Mouse (Mus musculus) neural tube, embryonic 13.5 days (tissue): ENCODE measurements at regions not wholly inside any gene's neighbourhood (a gene's known extent, or its start where the extent isn't known, plus 50 kb on each side); places are given as distances from the start of the nearest gene placed in this dataset.
A peak's percentile ranks its signal among the peaks of the same experiment; 100 is the strongest.

Experiments
- ATAC-seq: fragments of 200-750 bp; cut with Nextera tagmentation; 2 replicates; pipeline ENCODE4 v1.8.0; 2017; ENCODE audit warnings: low read depth, mild to moderate bottlenecking, moderate TSS enrichment, moderate library complexity
- H3K27ac ChIP-seq: fragments of 300-500 bp; sonication (generic); replicated peaks from 2 replicates; pipeline ENCODE4 v1.5.1; 2015; ENCODE audit warnings: moderate library complexity, mild to moderate bottlenecking, inconsistent platforms
- H3K27me3 ChIP-seq: fragments of 300-500 bp; sonication (generic); 2 replicates; pipeline ENCODE4 v1.6.1; 2015; ENCODE audit warnings: mild to moderate bottlenecking, inconsistent platforms
- H3K36me3 ChIP-seq: fragments of 300-500 bp; sonication (generic); 2 replicates; pipeline ENCODE4 v1.6.1; 2015; ENCODE audit warnings: mild to moderate bottlenecking, inconsistent platforms
- H3K4me1 ChIP-seq: fragments of 300-500 bp; sonication (generic); replicated peaks from 2 replicates; pipeline ENCODE4 v1.6.1; 2015; ENCODE audit warnings: inconsistent platforms
- H3K4me2 ChIP-seq: fragments of 300-500 bp; sonication (generic); 2 replicates; pipeline ENCODE4 v1.6.1; 2015; ENCODE audit warnings: inconsistent platforms, mild to moderate bottlenecking, moderate library complexity
- H3K4me3 ChIP-seq: fragments of 300-500 bp; sonication (generic); 2 replicates; pipeline ENCODE4 v1.5.1; 2015; ENCODE audit warnings: mild to moderate bottlenecking, inconsistent platforms
- H3K9ac ChIP-seq: fragments of 300-500 bp; sonication (generic); 2 replicates; pipeline ENCODE4 v1.6.1; 2015; ENCODE audit warnings: moderate library complexity, mild to moderate bottlenecking, inconsistent platforms
- H3K9me3 ChIP-seq: fragments of 300-500 bp; sonication (generic); 2 replicates; pipeline ENCODE4 v1.6.1; 2016; ENCODE audit warnings: inconsistent platforms
- WGBS: fragments of 180-500 bp; shearing (Covaris S2); methylation state at CpG from one replicate; pipeline ENCODE4 v1.1.7; 2015; 5-methylcytosine and 5-hydroxymethylcytosine counted together

DNA sequence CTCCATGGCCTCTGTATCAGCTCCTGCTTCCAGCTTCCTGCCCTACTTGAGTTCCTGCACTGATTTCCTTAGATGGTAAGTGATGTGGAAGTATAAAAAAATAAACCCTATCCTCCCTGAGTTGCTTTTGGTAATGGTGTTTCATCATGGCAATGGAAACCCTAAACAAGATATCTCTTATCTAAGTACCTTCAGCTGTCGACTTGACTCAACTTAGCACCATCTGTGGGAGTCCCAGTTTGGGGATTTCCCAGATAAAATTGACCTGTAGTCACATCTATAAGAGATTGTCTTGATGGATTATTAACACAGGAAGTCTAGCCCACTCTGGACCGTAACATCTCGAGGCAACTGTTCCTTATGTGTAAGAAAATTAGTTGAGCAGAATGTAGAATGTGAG lies 570.2 kb upstream of the Gm10306 start:
- Histone ChIP-seq H3K4me3 (no peak overlapping the region), H3K27me3 (no peaks in the 10 kb centered on the region), H3K9ac (no peak overlapping the region), H3K36me3 (no peaks in the 10 kb centered on the region), H3K9me3 (no peaks in the 10 kb centered on the region), H3K4me2 (no peak overlapping the region), H3K4me1 (no peaks in the 10 kb centered on the region), H3K27ac (no peak overlapping the region)
- 88% methylated on average over 3 of the region's 3 CpGs for WGBS
- ATAC-seq = no peak

DNA sequence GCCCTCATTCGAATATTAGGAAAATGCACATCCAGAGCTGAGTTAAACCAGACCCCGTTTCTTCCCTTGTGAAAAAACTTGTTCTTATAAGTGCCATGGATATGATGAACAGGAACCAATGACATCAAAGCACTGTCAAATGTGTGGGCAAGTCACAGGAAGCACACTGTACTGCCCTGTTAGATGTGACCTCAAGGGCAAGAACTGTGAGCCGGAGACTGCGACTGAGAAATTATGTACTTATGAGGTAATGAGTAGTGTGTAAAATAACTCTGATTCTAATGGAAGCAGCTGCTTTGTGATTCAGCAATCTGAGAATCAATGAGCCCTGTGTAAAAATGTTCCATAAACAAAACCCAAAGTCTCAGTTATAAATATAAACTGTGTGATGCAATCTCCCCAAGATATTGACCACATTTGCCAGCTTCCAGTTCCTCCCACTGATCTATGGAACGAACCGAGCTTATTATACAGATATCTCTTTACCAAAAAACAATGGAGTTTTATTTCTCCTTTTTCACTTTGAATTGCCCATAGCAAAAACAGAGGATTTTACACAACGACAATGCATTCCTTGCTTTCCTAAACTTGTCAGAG lies 566.0 kb upstream of the Gm10306 start:
- Histone ChIP-seq H3K4me2 (no peak overlapping the region), H3K9ac (no peak overlapping the region), H3K4me3 (no peak overlapping the region), H3K9me3 (no peaks in the 10 kb centered on the region), H3K4me1 (no peaks in the 10 kb centered on the region), H3K27ac (no peak overlapping the region), H3K27me3 (no peaks in the 10 kb centered on the region), H3K36me3 (no peaks in the 10 kb centered on the region)
- 80% methylated on average over 7 of the region's 7 CpGs for WGBS
- no peak for ATAC-seq

DNA sequence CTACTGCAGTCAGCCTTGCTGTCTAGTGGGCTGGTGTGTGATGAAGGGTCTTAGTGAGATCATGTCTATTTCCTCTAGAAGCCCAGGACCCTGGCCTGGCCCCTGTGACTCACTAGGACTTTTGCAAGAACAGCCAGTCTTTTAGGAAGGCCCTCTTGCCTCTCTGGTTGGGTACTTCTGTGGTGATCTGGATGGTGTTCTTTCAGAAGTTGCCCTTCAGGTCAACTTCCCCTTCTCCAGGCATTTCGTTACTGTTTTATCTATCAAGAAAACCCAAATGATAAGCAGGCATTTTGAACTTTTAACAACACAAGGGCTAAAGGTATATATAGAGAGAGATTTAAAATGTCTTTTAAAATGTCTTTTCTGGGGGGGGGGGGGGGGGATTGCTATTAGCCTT lies 550.5 kb upstream of the Gm10306 start:
- ATAC-seq = no peak
- 88% methylated on average over 1 of the region's 1 CpGs for WGBS
- no peak overlapping the region for H3K27ac ChIP-seq

DNA sequence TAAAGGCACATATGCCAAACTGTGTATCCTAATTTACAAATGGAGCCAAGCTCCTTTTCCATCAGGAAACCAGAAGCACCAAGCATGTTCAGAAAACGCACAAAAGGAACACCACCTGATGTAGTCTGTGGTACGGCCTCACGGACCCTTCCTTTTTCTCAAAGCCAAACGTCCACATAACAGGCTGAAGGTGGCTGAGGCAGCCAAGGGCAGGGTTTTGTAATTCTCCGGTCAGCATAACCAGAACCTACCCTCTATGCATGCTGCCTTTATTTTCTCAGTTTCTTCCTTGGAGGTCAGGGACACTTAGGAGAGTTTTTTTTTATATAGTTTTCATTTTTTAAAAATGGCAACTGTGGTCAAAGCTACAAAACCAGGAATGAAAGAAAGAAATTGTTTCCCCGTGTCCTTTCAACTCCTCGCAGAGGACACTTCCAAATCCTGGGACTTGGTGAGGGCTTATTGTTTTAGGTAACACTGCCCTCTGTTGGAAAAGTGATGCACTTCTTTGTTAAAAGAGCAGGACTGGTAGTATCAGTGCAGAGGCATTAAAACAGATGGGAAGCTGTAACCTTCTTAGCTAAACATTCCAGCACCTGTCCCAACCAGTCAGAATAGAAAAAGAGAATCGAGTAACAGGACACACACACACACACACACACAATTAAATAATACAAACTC lies 549.1 kb upstream of the Gm10306 start:
- Histone ChIP-seq H3K27ac (no peak overlapping the region), H3K4me3 (no peak overlapping the region), H3K36me3 (no peaks in the 10 kb centered on the region), H3K4me1 (peaks cover 4% of the 10 kb centered on the region; the same call in 1 of the 2 replicates), H3K4me2 (no peak overlapping the region), H3K9ac (no peak overlapping the region), H3K27me3 (no peaks in the 10 kb centered on the region), H3K9me3 (no peaks in the 10 kb centered on the region)
- 43% methylated on average over 8 of the region's 8 CpGs for WGBS
- peak; percentile 92 for ATAC-seq

More for the DNA sequence above, 550.5 kb upstream of the Gm10306 start:
- H3K36me3 ChIP-seq = no peaks in the 10 kb centered on the region
- no peaks in the 10 kb centered on the region for H3K27me3 ChIP-seq
- no peak overlapping the region for H3K4me3 ChIP-seq
- H3K4me1 ChIP-seq = peaks cover 4% of the 10 kb centered on the region; the same call in 1 of the 2 replicates
- H3K4me2 ChIP-seq = no peak overlapping the region
- H3K9me3 ChIP-seq = no peaks in the 10 kb centered on the region
- H3K9ac ChIP-seq = no peak overlapping the region

DNA sequence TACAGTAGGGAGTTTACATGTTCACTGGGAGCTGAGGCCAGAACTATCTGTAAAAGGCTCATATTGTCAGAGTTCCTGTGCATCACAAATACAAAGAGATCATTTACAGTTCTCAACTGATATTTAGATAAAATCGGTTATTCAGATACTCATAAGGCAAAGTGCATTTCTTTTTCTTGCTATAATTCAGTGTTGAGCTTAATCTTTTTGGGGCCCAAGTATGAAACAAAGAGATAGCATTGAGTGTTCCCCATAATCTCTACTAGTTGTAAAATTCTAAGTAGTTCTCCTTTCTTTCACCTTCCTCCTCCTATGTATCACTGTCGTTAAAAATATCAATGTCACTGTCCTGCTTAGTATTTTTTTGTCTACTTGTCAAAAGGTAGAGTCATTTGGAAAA lies 540.6 kb upstream of the Gm10306 start:
- Histone ChIP-seq H3K27me3 (no peaks in the 10 kb centered on the region), H3K4me3 (no peak overlapping the region), H3K9me3 (no peaks in the 10 kb centered on the region), H3K9ac (no peak overlapping the region), H3K4me1 (no peaks in the 10 kb centered on the region), H3K27ac (no peak overlapping the region), H3K36me3 (no peaks in the 10 kb centered on the region), H3K4me2 (no peak overlapping the region)
- no peak for ATAC-seq
- 97% methylated on average over 2 of the region's 2 CpGs for WGBS

DNA sequence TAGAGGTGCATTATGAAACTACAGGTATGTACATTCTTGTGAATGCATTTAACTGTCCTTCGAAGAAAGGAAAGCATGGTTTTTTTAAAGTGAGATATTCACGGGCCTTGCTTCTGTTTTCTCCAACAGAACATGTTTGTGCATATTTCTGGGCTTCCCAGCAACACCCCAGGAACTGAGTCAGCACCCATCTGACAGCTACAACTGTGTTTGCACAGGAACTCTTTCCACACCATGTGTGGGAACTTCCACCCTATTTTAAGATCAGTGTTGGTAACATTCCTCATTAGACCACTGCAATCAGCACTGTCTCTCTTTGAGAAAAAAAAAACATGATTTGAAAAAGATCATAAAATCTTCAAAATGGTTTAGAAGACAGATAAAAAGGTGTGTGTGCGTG lies 538.6 kb upstream of the Gm10306 start:
- Histone ChIP-seq H3K36me3 (no peaks in the 10 kb centered on the region), H3K4me2 (no peak overlapping the region), H3K27me3 (no peaks in the 10 kb centered on the region), H3K27ac (no peak overlapping the region), H3K4me1 (no peaks in the 10 kb centered on the region), H3K4me3 (no peak overlapping the region), H3K9me3 (no peaks in the 10 kb centered on the region), H3K9ac (no peak overlapping the region)
- WGBS = 85% methylated on average over 3 of the region's 3 CpGs
- ATAC-seq = no peak

DNA sequence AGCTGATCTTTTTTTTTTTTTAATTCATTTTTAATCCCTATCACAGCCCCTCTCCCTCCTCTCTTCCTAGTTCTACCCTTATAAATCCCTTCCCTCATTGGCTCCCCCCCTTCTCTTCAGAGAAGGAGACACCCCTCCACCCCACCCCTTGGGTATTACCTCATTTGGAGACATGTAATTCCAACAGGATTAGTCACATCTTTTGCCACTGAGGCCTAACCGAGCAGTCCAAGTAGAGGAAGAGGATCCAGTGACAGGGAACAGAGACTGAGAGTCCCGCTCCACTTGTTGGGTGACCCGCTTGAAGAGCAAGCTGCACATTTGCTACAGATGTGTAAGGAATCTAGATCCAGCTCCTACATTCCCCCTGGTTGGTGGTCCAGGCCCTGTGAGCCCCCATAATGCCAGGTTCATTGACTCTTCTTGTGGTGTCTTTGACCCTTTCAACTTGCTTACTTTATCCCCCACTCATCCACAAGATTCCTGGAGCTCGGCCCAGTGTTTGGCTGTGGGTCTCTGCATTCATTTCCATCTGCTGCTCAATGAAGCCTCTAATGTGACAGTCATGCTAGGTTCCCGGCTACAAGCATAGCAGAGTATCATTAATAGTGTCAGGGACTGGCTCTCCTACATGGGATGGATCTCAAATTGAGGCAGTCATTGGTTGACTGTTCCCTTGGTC lies 506.6 kb upstream of the Gm10306 start:
- Histone ChIP-seq H3K27ac (no peak overlapping the region), H3K4me1 (no peaks in the 10 kb centered on the region), H3K36me3 (no peaks in the 10 kb centered on the region), H3K27me3 (no peaks in the 10 kb centered on the region), H3K9ac (no peak overlapping the region), H3K9me3 (no peaks in the 10 kb centered on the region), H3K4me3 (no peak overlapping the region), H3K4me2 (no peak overlapping the region)
- no peak for ATAC-seq
- WGBS = 84% methylated on average over 5 of the region's 5 CpGs

DNA sequence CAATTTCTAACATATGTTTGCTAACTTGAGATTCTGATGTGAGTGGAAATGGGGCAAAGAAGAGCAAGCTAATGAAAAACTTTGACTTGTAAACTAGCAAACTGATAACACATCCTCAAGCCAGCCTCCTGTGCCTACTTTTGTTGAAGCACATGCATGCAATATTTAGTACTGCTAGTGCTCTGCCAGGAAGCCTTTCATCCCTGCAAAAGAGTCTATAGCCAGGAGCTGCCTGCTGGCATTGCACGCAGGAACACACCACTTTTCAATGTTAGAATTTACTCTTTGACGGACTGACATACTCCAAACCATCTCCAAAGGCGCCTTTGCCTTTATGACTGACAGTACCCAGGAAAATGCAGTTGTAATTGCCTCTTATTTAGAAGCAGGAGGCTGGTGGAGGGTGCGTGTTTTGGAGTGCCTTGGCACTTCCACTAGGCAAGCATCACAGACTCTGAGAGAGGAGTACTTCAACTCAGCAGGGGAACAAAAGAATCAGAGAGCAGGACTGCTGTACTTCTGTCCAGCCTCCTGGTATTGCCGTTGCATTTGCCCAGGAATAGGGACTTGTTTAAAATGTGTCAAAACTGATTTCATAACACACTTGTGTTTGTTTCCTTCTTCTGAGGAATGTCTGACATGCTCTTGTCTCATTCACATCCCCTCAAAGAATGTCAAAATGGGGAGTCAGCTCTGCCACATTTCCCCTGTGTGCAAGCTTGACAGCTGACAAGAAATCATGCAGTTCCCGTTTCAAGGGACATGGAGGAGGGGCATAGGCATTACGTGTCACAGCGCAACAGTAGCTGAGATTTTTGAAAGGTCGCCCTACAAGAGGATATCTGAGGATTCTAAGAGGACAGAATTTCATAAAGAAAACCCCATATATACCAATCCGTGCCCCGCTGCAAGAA lies 503.8 kb upstream of the Gm10306 start:
- no peaks in the 10 kb centered on the region for H3K9me3 ChIP-seq
- 78% methylated on average over 11 of the region's 11 CpGs for WGBS
- H3K4me2 ChIP-seq = no peak overlapping the region
- no peak overlapping the region for H3K27ac ChIP-seq
- no peaks in the 10 kb centered on the region for H3K27me3 ChIP-seq
- no peaks in the 10 kb centered on the region for H3K4me1 ChIP-seq
- H3K4me3 ChIP-seq = no peak overlapping the region
- no peaks in the 10 kb centered on the region for H3K36me3 ChIP-seq
- H3K9ac ChIP-seq = no peak overlapping the region
- ATAC-seq = no peak

DNA sequence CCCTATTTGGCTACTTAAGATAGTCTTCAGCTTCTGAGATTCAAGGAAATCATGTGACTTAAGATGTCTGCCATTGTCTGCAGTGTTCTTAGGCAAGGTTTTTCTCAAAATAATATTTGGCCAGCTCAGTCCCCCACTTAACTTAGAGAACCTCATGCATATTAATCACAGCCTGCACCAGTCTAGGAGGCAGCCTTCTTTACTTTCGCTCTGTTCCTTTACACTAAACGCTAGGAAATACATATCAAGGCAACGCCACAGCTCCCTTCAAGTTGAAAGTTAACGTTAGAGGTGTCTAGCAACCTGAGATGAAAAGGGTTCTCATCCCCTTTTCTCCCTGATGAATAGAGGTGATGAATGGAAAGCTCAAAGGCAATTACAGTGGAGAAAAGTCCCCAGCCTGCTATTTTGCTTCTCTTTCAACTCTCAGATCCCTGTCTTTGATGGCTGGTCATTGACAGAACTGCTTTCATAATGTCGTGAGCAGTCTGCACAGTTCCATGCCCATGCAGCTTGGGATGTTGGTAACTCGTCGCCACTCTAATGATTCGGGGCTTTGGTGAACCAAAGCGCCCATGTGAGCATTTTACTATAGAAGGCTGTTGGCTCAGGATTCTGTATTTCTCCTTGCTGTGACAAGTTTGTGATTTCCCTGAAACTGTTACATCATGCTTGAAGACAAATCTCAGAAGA lies 483.0 kb upstream of the Gm10306 start:
- no peak for ATAC-seq
- H3K4me3 ChIP-seq = no peak overlapping the region

DNA sequence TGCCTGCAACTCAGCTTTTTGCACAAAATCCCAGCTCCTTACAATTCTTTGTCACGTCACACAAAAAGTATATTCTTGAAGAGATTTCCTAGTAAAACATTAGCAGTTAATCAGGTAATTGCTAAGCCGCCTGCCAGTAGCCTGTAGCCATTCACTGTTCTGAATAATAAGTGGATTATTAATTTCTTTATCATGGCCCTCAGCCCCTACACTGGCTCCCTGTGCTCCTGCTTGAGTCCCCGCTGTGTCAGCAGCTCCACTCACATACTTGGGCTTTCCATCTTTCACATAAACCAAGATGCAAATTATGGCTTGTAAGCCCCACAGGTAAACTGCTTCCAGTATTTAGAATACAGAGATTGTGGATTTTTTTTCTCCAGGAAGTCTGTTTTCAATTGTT lies 473.5 kb upstream of the Gm10306 start:
- 64% methylated on average over 3 of the region's 3 CpGs for WGBS
- no peaks in the 10 kb centered on the region for H3K36me3 ChIP-seq
- H3K4me3 ChIP-seq = no peak overlapping the region
- H3K27me3 ChIP-seq = no peaks in the 10 kb centered on the region
- peaks cover 6% of the 10 kb centered on the region; the same call in 1 of the 2 replicates for H3K4me1 ChIP-seq
- H3K4me2 ChIP-seq = no peak overlapping the region
- H3K9me3 ChIP-seq = no peaks in the 10 kb centered on the region
- ATAC-seq = no peak
- H3K9ac ChIP-seq = no peak overlapping the region
- H3K27ac ChIP-seq = no peak overlapping the region; the same call in 1 of the 2 replicates

More for the DNA sequence above, 483.0 kb upstream of the Gm10306 start:
- 55% methylated on average over 9 of the region's 9 CpGs for WGBS
- Histone ChIP-seq H3K9me3 (no peaks in the 10 kb centered on the region), H3K27me3 (no peaks in the 10 kb centered on the region), H3K4me2 (no peak overlapping the region), H3K36me3 (no peaks in the 10 kb centered on the region), H3K27ac (no peak overlapping the region), H3K9ac (no peak overlapping the region), H3K4me1 (no peaks in the 10 kb centered on the region)

DNA sequence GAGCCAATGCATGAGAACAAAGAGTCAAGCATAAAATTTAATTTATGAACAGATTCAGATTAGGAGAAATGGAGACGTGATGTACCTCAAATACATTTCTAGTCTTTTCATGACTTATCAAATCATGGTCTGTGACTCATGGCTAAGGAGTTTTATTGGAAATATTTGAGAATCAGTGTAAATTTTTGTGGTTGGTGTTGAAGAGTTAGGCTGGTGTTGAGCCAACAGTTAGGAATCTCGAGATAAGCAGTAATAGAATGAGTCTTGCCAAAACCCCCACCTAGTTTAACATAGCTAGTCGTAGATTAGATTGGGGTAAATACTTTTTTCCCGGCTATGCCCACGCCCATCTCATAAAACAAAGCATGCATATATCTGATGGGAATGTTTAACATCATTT lies 462.0 kb upstream of the Gm10306 start:
- no peak for ATAC-seq
- Histone ChIP-seq H3K9ac (no peak overlapping the region), H3K27me3 (no peaks in the 10 kb centered on the region), H3K36me3 (no peaks in the 10 kb centered on the region), H3K9me3 (no peaks in the 10 kb centered on the region), H3K27ac (no peak overlapping the region), H3K4me3 (no peak overlapping the region), H3K4me1 (no peaks in the 10 kb centered on the region), H3K4me2 (no peak overlapping the region)
- 83% methylated on average over 5 of the region's 5 CpGs for WGBS
